Mouse (Mus musculus) liver, embryonic 12.5 days (tissue): ENCODE measurements around the gene Pard3. TPM values are rescaled to one million over a fixed set of nuclear protein-coding genes. Genes with fewer than 3 reads are reported as not detected.

Experiments used
- ATAC-seq: fragments of 200-750 bp; cut with Nextera tagmentation; 2 replicates; pipeline ENCODE4 v1.8.0; 2017; ENCODE audit warnings: moderate number of reproducible peaks, mild to moderate bottlenecking, moderate library complexity
- H3K27ac ChIP-seq: fragments of 300-500 bp; sonication (generic); 2 replicates; pipeline ENCODE4 v1.5.1; 2016; ENCODE audit warnings: mild to moderate bottlenecking
- H3K27me3 ChIP-seq: fragments of 300-500 bp; sonication (generic); replicated peaks from 2 replicates; pipeline ENCODE4 v1.6.1; 2016; ENCODE audit warnings: mild to moderate bottlenecking, moderate library complexity
- H3K36me3 ChIP-seq: fragments of 300-500 bp; sonication (generic); 2 replicates; pipeline ENCODE4 v1.6.1; 2016; ENCODE audit warnings: mild to moderate bottlenecking, moderate library complexity
- H3K4me1 ChIP-seq: fragments of 300-500 bp; sonication (generic); 2 replicates; pipeline ENCODE4 v1.6.1; 2016
- H3K4me2 ChIP-seq: fragments of 300-500 bp; sonication (generic); 2 replicates; pipeline ENCODE4 v1.6.1; 2016; ENCODE audit warnings: mild to moderate bottlenecking, moderate library complexity
- H3K4me3 ChIP-seq: fragments of 300-500 bp; sonication (generic); 2 replicates; pipeline ENCODE4 v1.5.1; 2016; ENCODE audit warnings: mild to moderate bottlenecking, moderate library complexity
- H3K9ac ChIP-seq: fragments of 300-500 bp; sonication (generic); 2 replicates; pipeline ENCODE4 v1.6.1; 2016; ENCODE audit warnings: mild to moderate bottlenecking, moderate library complexity
- H3K9me3 ChIP-seq: fragments of 300-500 bp; sonication (generic); replicated peaks from 2 replicates; pipeline ENCODE4 v1.6.1; 2016; ENCODE audit warnings: mild to moderate bottlenecking, moderate library complexity
- WGBS: fragments of 180-500 bp; shearing (Covaris S2); methylation state at CpG from one replicate; pipeline ENCODE4 v1.1.7; 2016; ENCODE audit not compliant: insufficient replicate concordance; 5-methylcytosine and 5-hydroxymethylcytosine counted together
- polyA plus RNA-seq: library from polyadenylated mRNA; unstranded; fragments of >200 nt; fragmentation: Nextera tagmentation; extraction: Ambion mirVana; gene quantifications from 2 replicates; pipeline ENCODE4 v1.2.1, GENCODE M21; 2016

Gene Pard3
- polyA plus RNA-seq = 8.5 and 9.7 TPM in 2 replicates

DNA sequence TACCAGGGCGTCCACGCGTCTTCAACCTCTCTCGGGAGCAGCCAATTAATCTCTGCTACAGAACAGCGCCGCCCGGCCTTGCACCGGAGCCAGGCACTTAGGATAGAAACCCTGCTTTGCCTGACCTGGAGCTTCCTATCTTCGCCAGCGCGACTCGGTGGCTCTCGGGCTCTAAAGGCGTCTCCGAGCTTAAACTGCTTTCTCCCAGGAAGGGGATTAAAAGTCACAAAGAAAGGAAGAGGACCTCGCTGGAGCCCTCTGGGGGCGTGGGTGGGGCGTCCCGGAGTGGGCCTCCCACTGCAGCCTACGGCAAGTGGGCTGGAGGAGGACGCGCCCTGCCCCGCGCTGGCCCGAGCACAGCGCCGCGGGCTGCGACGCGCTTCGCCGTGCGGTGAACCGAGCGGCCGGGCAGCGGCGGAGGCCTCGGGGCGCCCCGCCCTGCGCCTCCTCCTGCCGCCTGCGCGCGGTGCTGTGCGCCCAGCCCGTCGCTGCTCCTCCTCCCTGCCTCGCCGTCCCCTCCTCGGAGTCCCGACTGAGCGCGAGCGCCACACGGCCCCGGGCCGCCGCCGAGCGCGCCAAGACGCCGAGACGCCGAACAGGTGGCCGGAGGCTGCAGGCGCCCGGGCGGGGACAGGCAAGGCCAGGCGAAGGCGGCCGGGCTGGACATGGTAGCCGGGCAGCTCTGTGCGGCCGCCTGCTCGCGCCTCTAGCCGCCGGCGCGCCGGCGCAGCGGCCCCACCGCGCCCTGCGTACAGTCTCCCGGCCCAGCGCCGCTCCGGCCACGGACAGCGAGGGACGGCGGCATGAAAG, at the start of gene Pard3:
Gene Pard3, plus strand, starts transcription at position 343 of the 810 bp plus-strand sequence.
- Histone ChIP-seq H3K4me2 (peak within 1 kb of the TSS; percentile 66), H3K27me3 (peaks cover 76% of the 10 kb centered on the region), H3K4me3 (peak within 1 kb of the TSS; percentile 62), H3K4me1 (peaks cover 9% of the 10 kb centered on the region; the same call in 1 of the 2 replicates), H3K36me3 (no peaks in the 10 kb centered on the region), H3K27ac (peak within 1 kb of the TSS; percentile 81), H3K9ac (peak within 1 kb of the TSS; percentile 64), H3K9me3 (no peaks in the 10 kb centered on the region)
- under 1% methylated on average over 83 of the region's 98 CpGs for WGBS
- peak; percentile 73 for ATAC-seq

DNA sequence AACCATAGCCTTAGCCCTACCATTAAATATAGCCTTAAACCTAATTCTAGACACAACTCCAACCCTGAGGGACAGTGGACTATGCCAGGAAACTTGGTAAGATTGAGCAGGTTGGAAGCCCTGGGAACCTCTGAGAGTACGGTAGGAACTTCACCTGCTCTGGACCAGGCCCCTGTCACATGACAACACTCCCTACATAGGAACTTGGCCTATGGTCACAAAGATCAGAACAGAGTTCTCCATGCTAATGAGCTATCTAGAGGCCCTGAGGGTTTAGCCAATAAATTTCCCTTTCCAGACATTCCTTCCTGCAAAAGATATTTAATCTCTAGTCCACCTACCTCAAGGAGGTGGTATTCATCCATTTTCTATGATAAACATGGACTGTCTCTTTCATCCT, 41.9 kb upstream of the Pard3 start:
- H3K4me1 ChIP-seq = no peaks in the 10 kb centered on the region
- H3K9me3 ChIP-seq = no peaks in the 10 kb centered on the region
- H3K4me2 ChIP-seq = no peak overlapping the region
- H3K27ac ChIP-seq = no peak overlapping the region
- no peaks in the 10 kb centered on the region for H3K36me3 ChIP-seq
- no peak overlapping the region for H3K4me3 ChIP-seq
- H3K27me3 ChIP-seq = peaks cover 7% of the 10 kb centered on the region; the same call in 1 of the 2 replicates
- no peak for ATAC-seq
- WGBS = 79% methylated on average over 1 of the region's 1 CpGs
- no peak overlapping the region for H3K9ac ChIP-seq

DNA sequence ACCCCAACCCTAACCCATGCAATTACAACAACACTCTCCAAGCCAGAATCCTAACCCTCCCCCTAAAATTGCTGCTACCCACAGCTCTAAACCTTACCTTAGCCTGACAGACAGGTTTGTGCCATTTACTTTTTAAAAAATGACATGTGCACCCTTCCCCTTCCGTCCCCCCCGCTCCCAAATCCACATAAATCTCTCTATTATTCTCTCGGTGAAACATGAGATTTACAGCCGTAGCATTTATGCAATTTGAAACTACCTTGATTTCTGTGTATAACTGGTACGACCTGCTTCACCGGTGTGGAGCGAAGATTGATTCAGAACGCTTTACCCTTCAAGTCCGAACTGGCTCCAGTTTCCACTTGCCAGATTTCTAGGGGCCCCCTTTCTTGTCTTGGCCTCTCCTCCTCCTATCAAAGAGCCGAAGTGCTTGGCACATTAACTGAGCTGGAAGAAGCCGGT, 38.4 kb upstream of the Pard3 start:
- peaks cover 7% of the 10 kb centered on the region; the same call in 1 of the 2 replicates for H3K27me3 ChIP-seq
- no peak overlapping the region for H3K27ac ChIP-seq
- no peak for ATAC-seq
- H3K4me3 ChIP-seq = no peak overlapping the region
- WGBS = 72% methylated on average over 11 of the region's 11 CpGs
- no peak overlapping the region for H3K4me2 ChIP-seq
- no peaks in the 10 kb centered on the region for H3K4me1 ChIP-seq
- no peaks in the 10 kb centered on the region for H3K9me3 ChIP-seq
- H3K36me3 ChIP-seq = no peaks in the 10 kb centered on the region
- H3K9ac ChIP-seq = no peak overlapping the region

DNA sequence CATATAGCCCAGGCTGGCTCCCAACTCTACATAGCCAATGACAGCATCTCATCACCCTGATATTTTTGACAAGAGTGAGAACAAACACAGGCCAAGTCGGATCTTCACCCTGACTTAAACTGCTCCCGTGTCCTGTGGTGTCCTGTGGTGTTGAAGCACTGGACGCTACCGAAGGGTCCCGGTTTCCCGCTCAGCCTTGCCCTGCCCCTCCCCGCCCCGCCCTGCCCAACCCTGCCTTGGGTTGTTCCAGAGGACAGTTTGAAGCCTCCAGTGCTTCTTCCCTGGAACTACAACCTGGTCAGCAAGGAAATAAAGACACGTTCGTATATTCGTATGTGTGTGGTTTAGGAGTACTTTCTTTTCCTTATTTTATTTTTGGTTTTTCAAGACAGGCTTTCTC, 37.9 kb upstream of the Pard3 start:
- Histone ChIP-seq H3K27ac (no peak overlapping the region), H3K9ac (no peak overlapping the region), H3K4me2 (no peak overlapping the region), H3K4me1 (no peaks in the 10 kb centered on the region), H3K36me3 (no peaks in the 10 kb centered on the region), H3K9me3 (no peaks in the 10 kb centered on the region), H3K4me3 (no peak overlapping the region), H3K27me3 (peaks cover 7% of the 10 kb centered on the region; the same call in 1 of the 2 replicates)
- WGBS = 57% methylated on average over 11 of the region's 11 CpGs
- ATAC-seq = no peak

DNA sequence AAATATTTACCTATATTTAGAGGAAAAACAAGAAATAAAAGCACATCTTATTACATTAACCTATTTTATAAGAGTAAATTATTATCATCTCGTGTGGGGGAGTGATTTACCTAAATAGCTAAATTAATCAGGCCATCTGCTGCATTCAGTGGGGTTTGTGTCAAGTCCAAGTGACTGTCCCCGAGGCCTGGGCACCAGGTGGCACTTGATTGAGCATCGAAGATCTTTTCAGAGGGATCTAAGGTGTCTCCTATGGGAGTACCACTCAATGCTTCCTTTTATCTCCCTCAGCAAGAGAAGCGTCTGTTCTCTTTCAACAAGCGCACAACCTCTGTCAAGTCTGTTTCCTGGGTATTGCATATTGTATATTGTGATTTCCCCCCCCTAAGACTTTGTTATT, 32.2 kb upstream of the Pard3 start:
- no peaks in the 10 kb centered on the region for H3K36me3 ChIP-seq
- no peak for ATAC-seq
- no peaks in the 10 kb centered on the region for H3K27me3 ChIP-seq
- H3K4me3 ChIP-seq = no peak overlapping the region
- no peaks in the 10 kb centered on the region for H3K4me1 ChIP-seq
- H3K27ac ChIP-seq = no peak overlapping the region
- no peaks in the 10 kb centered on the region for H3K9me3 ChIP-seq
- WGBS = 64% methylated on average over 5 of the region's 5 CpGs
- no peak overlapping the region for H3K9ac ChIP-seq
- no peak overlapping the region for H3K4me2 ChIP-seq

DNA sequence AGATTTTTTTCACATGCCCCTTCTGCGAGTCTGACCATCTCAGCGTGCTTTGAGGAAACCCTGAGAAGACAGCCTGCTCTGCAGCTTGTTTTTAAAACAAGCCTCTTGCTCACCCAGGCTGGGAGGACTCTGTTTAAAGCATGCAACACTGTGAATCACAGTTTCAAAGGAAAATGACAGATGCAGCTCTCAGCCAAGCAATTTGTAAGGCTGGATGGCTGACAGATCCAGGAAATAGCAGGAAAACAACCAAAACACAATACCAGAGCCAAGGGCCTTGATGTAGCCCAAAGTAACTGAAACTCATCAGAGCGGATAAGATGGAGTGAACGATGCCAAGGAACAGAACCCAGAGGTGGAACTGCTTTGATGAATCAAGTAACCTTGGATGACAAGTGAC, 24.8 kb upstream of the Pard3 start:
- no peak for ATAC-seq
- H3K9ac ChIP-seq = no peak overlapping the region

DNA sequence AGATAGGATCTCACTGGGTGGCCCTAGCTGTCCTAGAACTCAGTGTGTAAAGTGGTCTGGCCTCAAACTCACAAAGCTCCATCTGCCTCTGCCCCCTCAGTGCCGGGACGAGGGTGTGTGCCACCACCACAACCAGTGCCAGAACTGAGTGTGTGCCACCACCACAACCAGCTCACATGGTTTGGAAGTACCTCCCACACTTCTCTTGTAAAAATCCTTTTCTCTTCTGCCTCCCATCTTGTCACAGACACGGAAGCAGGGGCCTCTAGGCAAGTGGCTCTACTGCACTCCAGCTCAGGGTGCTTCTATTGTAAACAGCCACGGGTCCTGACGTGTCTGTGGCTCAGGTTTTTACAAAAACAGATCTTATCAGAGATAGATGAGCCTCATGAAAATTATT, 13.7 kb upstream of the Pard3 start:
- WGBS = 50% methylated on average over 5 of the region's 5 CpGs
- Histone ChIP-seq H3K36me3 (no peaks in the 10 kb centered on the region), H3K9me3 (no peaks in the 10 kb centered on the region), H3K4me3 (no peak overlapping the region), H3K27ac (no peak overlapping the region), H3K27me3 (peaks cover 31% of the 10 kb centered on the region), H3K4me1 (no peaks in the 10 kb centered on the region), H3K9ac (no peak overlapping the region), H3K4me2 (no peak overlapping the region)
- no peak for ATAC-seq

More for the DNA sequence above, 24.8 kb upstream of the Pard3 start:
- Histone ChIP-seq H3K27ac (no peak overlapping the region), H3K4me2 (no peak overlapping the region), H3K9me3 (no peaks in the 10 kb centered on the region), H3K27me3 (peaks cover 6% of the 10 kb centered on the region; the same call in 1 of the 2 replicates), H3K4me3 (no peak overlapping the region), H3K36me3 (no peaks in the 10 kb centered on the region), H3K4me1 (no peaks in the 10 kb centered on the region)
- whole genome bisulfite sequencing = 61% methylated on average over 4 of the region's 4 CpGs

DNA sequence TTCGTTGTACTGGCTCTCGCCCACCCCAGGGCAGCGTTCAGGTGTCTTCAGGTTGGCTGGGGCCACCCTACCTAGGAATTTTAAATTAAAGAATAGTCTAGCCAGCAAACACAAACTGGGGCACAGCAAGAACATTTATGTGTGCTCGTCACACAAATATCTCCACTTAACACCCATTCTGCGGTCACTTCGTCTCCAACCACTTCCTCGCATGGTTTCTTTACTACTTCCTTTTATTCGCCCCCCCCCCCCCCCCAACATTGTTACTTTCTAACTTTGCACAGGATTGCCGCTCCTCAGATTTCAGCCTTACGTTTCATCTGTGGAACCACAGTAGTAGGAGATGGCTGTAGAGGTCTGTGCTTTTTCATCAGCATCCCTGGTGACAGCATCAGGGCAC, 11.6 kb upstream of the Pard3 start:
- ATAC-seq = no peak
- no peaks in the 10 kb centered on the region for H3K4me1 ChIP-seq
- H3K27me3 ChIP-seq = peaks cover 29% of the 10 kb centered on the region
- H3K4me2 ChIP-seq = no peak overlapping the region
- no peaks in the 10 kb centered on the region for H3K9me3 ChIP-seq
- WGBS = 38% methylated on average over 10 of the region's 10 CpGs
- no peak overlapping the region for H3K4me3 ChIP-seq
- H3K9ac ChIP-seq = no peak overlapping the region
- no peaks in the 10 kb centered on the region for H3K36me3 ChIP-seq
- H3K27ac ChIP-seq = no peak overlapping the region

DNA sequence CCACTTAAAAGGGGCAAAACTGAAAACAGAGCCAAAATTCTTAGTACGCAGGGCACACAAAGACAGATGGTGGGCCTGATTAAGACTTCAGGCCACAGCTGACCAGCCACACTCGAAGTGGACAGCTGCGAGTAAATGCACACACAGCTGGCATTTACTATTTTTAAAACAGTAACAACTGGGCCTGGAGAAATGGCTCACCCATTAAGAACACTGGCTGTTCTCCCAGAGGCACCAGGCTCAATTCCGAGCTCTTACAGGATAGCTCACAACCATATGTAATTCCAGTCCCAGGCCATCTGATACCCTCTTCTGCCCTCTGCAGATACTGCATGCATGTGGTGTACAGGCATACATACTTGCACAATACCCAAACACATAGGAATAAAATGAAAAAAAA, 8.6 kb upstream of the Pard3 start:
- Histone ChIP-seq H3K4me3 (no peak overlapping the region), H3K4me1 (no peaks in the 10 kb centered on the region), H3K27me3 (peaks cover 41% of the 10 kb centered on the region), H3K9me3 (no peaks in the 10 kb centered on the region), H3K4me2 (no peak overlapping the region), H3K27ac (no peak overlapping the region), H3K36me3 (no peaks in the 10 kb centered on the region), H3K9ac (no peak overlapping the region)
- no peak for ATAC-seq
- 60% methylated on average over 4 of the region's 4 CpGs for WGBS

DNA sequence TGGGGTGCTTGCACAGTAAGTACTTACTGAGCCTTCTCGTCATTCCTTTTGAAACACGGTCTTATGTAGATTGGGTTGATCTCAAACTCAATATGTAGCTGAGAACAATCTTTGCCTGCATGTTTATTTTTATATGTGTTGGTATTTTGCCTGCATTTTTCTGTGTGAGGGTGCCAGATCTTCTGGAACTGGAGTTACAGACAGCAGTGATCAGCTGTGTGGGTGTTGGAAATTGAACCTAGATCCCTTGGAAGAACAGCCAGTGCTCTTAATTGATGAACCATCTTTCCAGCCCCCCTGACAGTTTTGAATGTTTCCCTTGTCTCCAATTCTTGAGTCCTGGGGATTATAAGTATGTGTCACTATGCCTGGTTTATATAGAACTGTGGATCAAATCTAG, 4.9 kb upstream of the Pard3 start:
- H3K27me3 ChIP-seq = peaks cover 53% of the 10 kb centered on the region
- 75% methylated on average over 2 of the region's 2 CpGs for WGBS
- H3K36me3 ChIP-seq = no peaks in the 10 kb centered on the region
- H3K4me2 ChIP-seq = no peak overlapping the region
- no peaks in the 10 kb centered on the region for H3K9me3 ChIP-seq
- H3K9ac ChIP-seq = no peak overlapping the region
- no peak overlapping the region for H3K4me3 ChIP-seq
- H3K4me1 ChIP-seq = no peaks in the 10 kb centered on the region
- no peak for ATAC-seq
- no peak overlapping the region for H3K27ac ChIP-seq

DNA sequence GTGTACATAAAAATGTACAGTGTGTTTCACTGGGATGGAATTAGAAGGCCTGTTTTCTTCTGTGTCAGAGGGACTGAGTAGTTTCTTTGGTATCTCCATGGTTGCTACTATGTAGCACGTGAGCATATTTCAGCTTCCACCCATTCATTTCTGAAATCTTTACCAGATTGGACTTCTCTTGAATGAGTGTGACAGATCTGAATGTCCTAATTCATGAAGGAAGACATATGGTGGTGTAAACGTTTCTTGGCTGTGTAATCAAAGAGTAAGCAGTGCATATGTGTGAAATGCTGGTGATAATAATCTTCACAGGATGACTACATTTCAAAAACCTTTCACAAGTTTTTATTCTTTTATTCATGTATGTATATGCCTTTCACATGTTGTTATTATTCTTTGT, 3.9 kb upstream of the Pard3 start:
- ATAC-seq = no peak
- H3K4me2 ChIP-seq = no peak overlapping the region
- WGBS = 37% methylated on average over 2 of the region's 2 CpGs
- no peak overlapping the region for H3K4me3 ChIP-seq
- H3K9ac ChIP-seq = no peak overlapping the region
- H3K27me3 ChIP-seq = peaks cover 53% of the 10 kb centered on the region
- peaks cover 9% of the 10 kb centered on the region; the same call in 1 of the 2 replicates for H3K4me1 ChIP-seq
- H3K9me3 ChIP-seq = no peaks in the 10 kb centered on the region
- no peak overlapping the region for H3K27ac ChIP-seq
- no peaks in the 10 kb centered on the region for H3K36me3 ChIP-seq

DNA sequence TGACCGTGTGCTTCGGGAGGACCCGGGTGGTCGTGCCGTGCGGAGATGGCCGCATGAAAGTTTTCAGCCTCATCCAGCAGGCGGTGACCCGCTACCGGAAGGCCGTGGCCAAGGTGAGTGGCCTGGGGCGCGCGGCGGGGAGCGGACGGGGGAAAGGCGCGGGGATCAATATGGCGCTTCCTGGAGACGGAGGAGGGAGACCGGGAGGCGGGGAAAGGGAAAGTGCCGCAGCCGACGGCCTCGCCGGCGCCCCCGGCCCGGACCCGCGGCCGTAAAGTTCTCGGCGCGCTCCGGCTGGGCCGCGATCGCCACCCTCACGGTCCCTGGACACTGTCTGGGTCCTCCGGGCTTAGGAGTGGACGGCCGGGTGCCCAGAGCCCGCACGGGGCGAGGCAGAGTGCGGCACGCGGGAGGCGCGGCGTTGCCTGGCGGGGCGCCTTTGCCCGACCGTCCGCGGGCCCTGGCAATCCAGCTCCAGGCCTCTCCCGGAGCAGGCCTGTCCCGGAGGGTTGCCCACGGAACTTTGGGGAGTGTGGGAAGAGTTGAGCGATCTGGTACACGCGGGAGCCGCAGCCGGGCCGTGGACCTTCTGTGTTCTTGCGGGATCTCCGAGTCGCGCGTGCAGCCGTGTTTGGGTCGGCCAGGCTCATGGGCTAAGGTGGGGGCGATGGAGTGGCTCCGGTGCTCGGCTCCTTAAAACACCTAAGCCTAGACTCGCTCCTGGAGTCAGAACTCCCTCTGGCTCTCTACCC, 844 bp downstream of the Pard3 start:
- H3K4me1 ChIP-seq = peaks cover 9% of the 10 kb centered on the region; the same call in 1 of the 2 replicates
- peak overlapping the region; percentile 81 for H3K27ac ChIP-seq
- peak overlapping the region; percentile 62 for H3K4me3 ChIP-seq
- peak; percentile 35; the same call in 1 of the 2 replicates for ATAC-seq
- no peaks in the 10 kb centered on the region for H3K36me3 ChIP-seq
- WGBS = under 1% methylated on average over 77 of the region's 80 CpGs
- peak overlapping the region; percentile 64 for H3K9ac ChIP-seq
- peak overlapping the region; percentile 66 for H3K4me2 ChIP-seq
- H3K9me3 ChIP-seq = no peaks in the 10 kb centered on the region
- H3K27me3 ChIP-seq = peaks cover 69% of the 10 kb centered on the region
